Comparison of ENCODE assay signal across 17 mouse cellular contexts in genomic region chr19:24640982-24641381, GRCm38 (mm10). TPM values are rescaled to one million over a fixed set of nuclear protein-coding genes. Genes with fewer than 3 reads are reported as not detected.
"Had no signal": no experiment of that assay in that cellular context is flagged by ENCODE, and none has a peak within 500 bp of the region (broad histone marks: within the 10 kb centered on the region; RNA-seq: fewer than 3 reads in every experiment).

No protein-coding gene starts in this region.

- H3K4me1 ChIP-seq: midbrain, embryonic 12.5 days; neural tube, embryonic 12.5 days; stomach, embryonic 15.5 days had no signal

- H3K27ac ChIP-seq: midbrain, embryonic 10.5 days; midbrain, embryonic 12.5 days; neural tube, embryonic 12.5 days; stomach, embryonic 15.5 days; stomach, postnatal 0 days had no signal

- H3K4me2 ChIP-seq: lung, embryonic 14.5 days; midbrain, embryonic 12.5 days; neural tube, embryonic 12.5 days; stomach, embryonic 15.5 days had no signal

- H3K27me3 ChIP-seq: midbrain, embryonic 12.5 days; neural tube, embryonic 12.5 days; stomach, embryonic 15.5 days had no signal

- H3K4me3 ChIP-seq: midbrain, embryonic 10.5 days; midbrain, embryonic 12.5 days; neural tube, embryonic 12.5 days; stomach, embryonic 15.5 days had no signal

- DNase-seq: lung, adult 18-20 months; lung, embryonic 14.5 days; lung, postnatal 10 days; lung, postnatal 4 days; midbrain, embryonic 14.5 days; right cerebral cortex, postnatal 14 days; thymus, adult 2 months; thymus, postnatal 25 days; thymus, postnatal 4 days had no signal

- H3K36me3 ChIP-seq: midbrain, embryonic 10.5 days; midbrain, embryonic 12.5 days; neural tube, embryonic 12.5 days; stomach, embryonic 15.5 days had no signal

RNA-seq across cellular contexts. Expression of gene Tmem252, which starts 32.8 kb away (rescaled TPM):
- total RNA-seq: megakaryocyte, adult 5-6 weeks; megakaryocyte-erythroid progenitor cell, adult 5-6 weeks; neutrophil, adult 5-6 weeks had no signal
